Mouse (Mus musculus) kidney, adult 2 months (tissue): ENCODE results near the gene Mosmo.

Experiments used
- CTCF ChIP-seq: fragments of 200-500 bp; conservative IDR thresholded peaks from 2 replicates; pipeline ENCODE4 v1.5.1; 2011; ENCODE audit warnings: low read depth, mild to moderate bottlenecking, control low read depth, low read length, moderate library complexity, mixed read lengths; ENCODE audit not compliant: insufficient read depth, insufficient read length
- POLR2A ChIP-seq: fragments of 200-500 bp; IDR thresholded peaks from one replicate; pipeline ENCODE4 v1.6.1; 2011; ENCODE audit warnings: low read depth, low read length, control low read depth

DNA sequence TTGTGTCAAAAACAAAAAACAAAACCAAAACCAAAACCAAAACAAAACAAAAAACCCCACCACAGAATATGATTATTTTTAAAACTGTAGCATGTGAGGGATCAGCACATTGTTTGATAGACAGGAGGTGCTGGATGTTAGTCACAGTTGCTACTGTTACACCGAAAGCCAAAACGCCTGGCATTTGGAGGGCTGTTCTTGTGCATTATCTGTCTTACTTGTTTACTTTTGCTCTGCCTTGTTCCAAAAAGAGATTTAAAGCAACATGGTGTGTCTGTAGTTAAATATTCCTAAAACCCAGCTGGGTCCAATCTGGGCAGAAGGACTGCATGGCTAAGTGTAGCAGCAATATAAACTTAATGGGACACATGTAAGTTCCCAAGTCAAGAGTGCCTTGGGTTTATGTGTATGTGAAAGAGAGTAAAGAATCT is 7.3 kb downstream of the Mosmo start:
- TF ChIP-seq CTCF (no peak), POLR2A (no peak)
